Mouse (Mus musculus) heart, postnatal 0 days (tissue): Measurements from ENCODE around the gene Bcorl1. TPM values are rescaled to one million over a fixed set of nuclear protein-coding genes. Genes with fewer than 3 reads are reported as not detected.
A peak's percentile ranks its signal among the peaks of the same experiment; 100 is the strongest.

Experiments used
- ATAC-seq: fragments of 200-750 bp; cut with Nextera tagmentation; 2 replicates; pipeline ENCODE4 v1.8.0; 2017; ENCODE audit warnings: low read depth, moderate number of reproducible peaks, moderate library complexity; ENCODE audit not compliant: insufficient read depth
- DNase-seq: peaks from one replicate; pipeline ENCODE4 v3.0.0-alpha.2; 2016; ENCODE audit warnings: low spot score
- H3K27ac ChIP-seq: fragments of 300-500 bp; sonication (generic); 2 replicates; pipeline ENCODE4 v1.5.1; 2014; ENCODE audit warnings: low read depth, mild to moderate bottlenecking
- H3K27me3 ChIP-seq: fragments of 300-500 bp; sonication (generic); 2 replicates; pipeline ENCODE4 v1.6.1; 2014; ENCODE audit warnings: low read length, mixed read lengths; ENCODE audit not compliant: control insufficient read depth, insufficient read depth
- H3K36me3 ChIP-seq: fragments of 300-500 bp; sonication (generic); replicated peaks from 2 replicates; pipeline ENCODE4 v1.6.1; 2014; ENCODE audit warnings: low read length, mixed read lengths; ENCODE audit not compliant: control insufficient read depth, insufficient read depth
- H3K4me1 ChIP-seq: fragments of 300-500 bp; sonication (generic); 2 replicates; pipeline ENCODE4 v1.6.1; 2014; ENCODE audit warnings: antibody characterized with exemption; ENCODE audit not compliant: control insufficient read depth, insufficient read depth
- H3K4me2 ChIP-seq: fragments of 300-500 bp; sonication (generic); 2 replicates; pipeline ENCODE4 v1.6.1; 2014; ENCODE audit warnings: low read depth, mild to moderate bottlenecking, low read length, moderate library complexity
- H3K4me3 ChIP-seq: fragments of 300-500 bp; sonication (generic); 2 replicates; pipeline ENCODE4 v1.5.1; 2014; ENCODE audit warnings: low read depth, low read length
- H3K9ac ChIP-seq: fragments of 300-500 bp; sonication (generic); replicated peaks from 2 replicates; pipeline ENCODE4 v1.6.1; 2014; ENCODE audit warnings: low read depth, low read length, mixed read lengths
- H3K9me3 ChIP-seq: fragments of 300-500 bp; sonication (generic); replicated peaks from 2 replicates; pipeline ENCODE4 v1.6.1; 2016; ENCODE audit warnings: low read length; ENCODE audit not compliant: control insufficient read depth
- CTCF ChIP-seq: IDR thresholded peaks from 2 replicates; pipeline ENCODE4 v1.5.1; 2016; ENCODE audit warnings: antibody characterized with exemption, control low read depth, low read depth
- EP300 ChIP-seq: IDR thresholded peaks from 2 replicates; pipeline ENCODE4 v1.6.1; 2016; ENCODE audit warnings: antibody characterized with exemption, low read depth
- WGBS: fragments of 180-500 bp; shearing (Covaris S2); extraction: QIAGEN DNeasy Blood & Tissue Kit; methylation state at CpG from one replicate; pipeline ENCODE4 v1.1.7; 2014; 5-methylcytosine and 5-hydroxymethylcytosine counted together
- polyA plus RNA-seq: library from polyadenylated mRNA; unstranded; fragments of >200 nt; fragmentation: Nextera tagmentation; extraction: Ambion mirVana; gene quantifications from 2 replicates; pipeline ENCODE4 v1.2.1, GENCODE M21; 2015
- total RNA-seq: library from RNA; depleted of rRNA; stranded (reverse); fragments of >200 nt; gene quantifications from 2 replicates; pipeline ENCODE4 v1.2.3, GENCODE M21; 2014; ENCODE audit warnings: low replicate concordance; rRNA removed

Bcorl1 gene
- total and polyA plus RNA-seq, 2 experiments from 2014 or later, result 2.0 to 7.2 TPM

- Histone ChIP-seq H3K27me3 (no peaks in the 10 kb centered on the region), H3K4me2 (peak overlapping the region; percentile 68), H3K9me3 (no peaks in the 10 kb centered on the region; the same call in 1 of the 2 replicates), H3K4me3 (peak overlapping the region; percentile 75), H3K9ac (peak overlapping the region; percentile 87), H3K36me3 (no peaks in the 10 kb centered on the region), H3K27ac (peak overlapping the region; percentile 89), H3K4me1 (peaks cover 21% of the 10 kb centered on the region; the same call in 1 of the 2 replicates)
- peak; percentile 74 for DNase-seq
- no peak for TF ChIP-seq CTCF
- TF ChIP-seq EP300, result no peak
- ATAC-seq, result peak; percentile 89
- WGBS, result 14% methylated on average over 57 of the region's 91 CpGs
Observed at GRCm38 (mm10) chrX:48453736-48454494, 112.8 kb downstream of the Bcorl1 start.

DNA sequence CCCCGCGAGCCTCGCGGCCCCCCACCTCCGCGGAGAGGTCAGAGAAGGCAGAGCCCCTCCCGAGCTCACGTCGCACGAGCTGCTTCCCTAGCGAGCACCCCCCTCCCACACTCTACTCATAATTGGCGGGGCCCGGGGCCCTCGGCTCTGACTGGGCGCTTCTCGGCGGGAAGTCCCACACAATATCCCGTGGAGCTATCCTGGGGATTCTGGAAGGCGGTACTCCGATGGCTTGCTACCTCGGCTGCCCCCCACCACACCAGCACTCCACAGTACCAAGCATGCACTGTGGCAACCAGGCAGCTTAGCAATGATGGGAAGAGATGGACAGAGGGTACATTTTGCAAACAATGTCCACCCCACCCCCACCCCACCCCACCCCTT lies 113.3 kb downstream of the Bcorl1 start:
- Histone ChIP-seq H3K27ac (peak overlapping the region; percentile 89), H3K9me3 (no peaks in the 10 kb centered on the region; the same call in 1 of the 2 replicates), H3K9ac (peak overlapping the region; percentile 87), H3K36me3 (no peaks in the 10 kb centered on the region), H3K4me1 (peaks cover 18% of the 10 kb centered on the region; the same call in 1 of the 2 replicates), H3K4me3 (peak overlapping the region; percentile 75), H3K4me2 (peak overlapping the region; percentile 68), H3K27me3 (no peaks in the 10 kb centered on the region)
- WGBS, result 10% methylated on average over 15 of the region's 21 CpGs
- TF ChIP-seq EP300, result no peak
- no peak for TF ChIP-seq CTCF
- DNase-seq (peak; percentile 20), ATAC-seq (peak; percentile 55)

GRCm38 (mm10) chrX:48455018-48455417 lies 113.9 kb downstream of the Bcorl1 start:
- Histone ChIP-seq H3K4me2 (peak overlapping the region; percentile 68), H3K9me3 (no peaks in the 10 kb centered on the region; the same call in 1 of the 2 replicates), H3K27me3 (no peaks in the 10 kb centered on the region), H3K4me3 (peak overlapping the region; percentile 75; the same call in 1 of the 2 replicates), H3K9ac (no peak overlapping the region), H3K4me1 (peaks cover 15% of the 10 kb centered on the region; the same call in 1 of the 2 replicates), H3K36me3 (no peaks in the 10 kb centered on the region), H3K27ac (peak overlapping the region; percentile 89)
- TF ChIP-seq EP300 (no peak), CTCF (no peak)
- ATAC-seq (no peak), DNase-seq (peak; percentile 38)
- WGBS, result 15% methylated on average over 9 of the region's 9 CpGs

GRCm38 (mm10) chrX:48456956-48457355 lies 115.8 kb downstream of the Bcorl1 start:
- peak overlapping the region; percentile 32 for H3K27ac ChIP-seq
- no peaks in the 10 kb centered on the region for H3K27me3 ChIP-seq
- H3K9ac ChIP-seq, result no peak overlapping the region
- DNase-seq, result no peak
- no peak for ATAC-seq
- no peak overlapping the region for H3K4me3 ChIP-seq
- no peak for TF ChIP-seq EP300
- no peaks in the 10 kb centered on the region; the same call in 1 of the 2 replicates for H3K9me3 ChIP-seq
- H3K4me1 ChIP-seq, result peaks cover under 1% of the 10 kb centered on the region; the same call in 1 of the 2 replicates
- WGBS, result 50% methylated on average over 6 of the region's 6 CpGs
- H3K36me3 ChIP-seq, result no peaks in the 10 kb centered on the region
- no peak overlapping the region for H3K4me2 ChIP-seq

Other genes with a start within 250 kb of the Bcorl1 start
- gene Xpnpep2, start 232.6 kb upstream of the Bcorl1 start, total RNA-seq, result 1.9 TPM in 1 of 2 replicates, not detected in the other
- gene Xpnpep2, start 232.6 kb upstream of the Bcorl1 start, polyA plus RNA-seq, result 0.58 and 0.66 TPM in 2 replicates
- gene Sash3, start 194.9 kb upstream of the Bcorl1 start, total RNA-seq, result 0.61 and 5.7 TPM in 2 replicates
- gene Sash3, start 194.9 kb upstream of the Bcorl1 start, polyA plus RNA-seq, result 0.52 and 0.67 TPM in 2 replicates
- gene Zdhhc9, start 132.5 kb upstream of the Bcorl1 start, total RNA-seq, result 14.6 and 15.4 TPM in 2 replicates
- 2.3 and 2.7 TPM in 2 replicates for gene Zdhhc9, start 132.5 kb upstream of the Bcorl1 start, polyA plus RNA-seq
- gene Utp14a, start 84.5 kb upstream of the Bcorl1 start, total RNA-seq, result 3.4 and 6.0 TPM in 2 replicates
- 9.6 and 9.9 TPM in 2 replicates for gene Utp14a, start 84.5 kb upstream of the Bcorl1 start, polyA plus RNA-seq
- gene Elf4, start 121.8 kb downstream of the Bcorl1 start, total RNA-seq, result 12.3 and 13.0 TPM in 2 replicates
- gene Elf4, start 121.8 kb downstream of the Bcorl1 start, polyA plus RNA-seq, result 4.1 and 4.6 TPM in 2 replicates
- 19.2 and 47.7 TPM in 2 replicates for gene Aifm1, start 172.2 kb downstream of the Bcorl1 start, total RNA-seq
- gene Aifm1, start 172.2 kb downstream of the Bcorl1 start, polyA plus RNA-seq, result 120 and 127 TPM in 2 replicates
- gene Rab33a, start 177.9 kb downstream of the Bcorl1 start, total RNA-seq, result 2.7 and 5.6 TPM in 2 replicates
- 4.3 and 4.4 TPM in 2 replicates for gene Rab33a, start 177.9 kb downstream of the Bcorl1 start, polyA plus RNA-seq